Mouse (Mus musculus) ovary, adult 18-20 months (tissue): ENCODE measurements around the gene Tst.
A peak's percentile ranks its signal among the peaks of the same experiment; 100 is the strongest.

ENCODE experiments used
- DNase-seq: peaks from one replicate; pipeline ENCODE4 v3.0.0; 2022; ENCODE audit warnings: low spot score, mixed read lengths

Tst gene

GRCm38 (mm10) chr15:78429871-78430622, 24.3 kb upstream of the Tst start:
- no peak for DNase-seq

- DNase-seq: no peak
Observed at GRCm38 (mm10) chr15:78429139-78429459, 23.4 kb upstream of the Tst start.

GRCm38 (mm10) chr15:78428391-78429138, 22.9 kb upstream of the Tst start, which contains the start of gene Kctd17:
TSS of gene Kctd17 (plus strand) at chr15:78428564.
- DNase-seq: peak; percentile 69

- no peak for DNase-seq
Observed at GRCm38 (mm10) chr15:78425230-78425629, 19.5 kb upstream of the Tst start.

DNA sequence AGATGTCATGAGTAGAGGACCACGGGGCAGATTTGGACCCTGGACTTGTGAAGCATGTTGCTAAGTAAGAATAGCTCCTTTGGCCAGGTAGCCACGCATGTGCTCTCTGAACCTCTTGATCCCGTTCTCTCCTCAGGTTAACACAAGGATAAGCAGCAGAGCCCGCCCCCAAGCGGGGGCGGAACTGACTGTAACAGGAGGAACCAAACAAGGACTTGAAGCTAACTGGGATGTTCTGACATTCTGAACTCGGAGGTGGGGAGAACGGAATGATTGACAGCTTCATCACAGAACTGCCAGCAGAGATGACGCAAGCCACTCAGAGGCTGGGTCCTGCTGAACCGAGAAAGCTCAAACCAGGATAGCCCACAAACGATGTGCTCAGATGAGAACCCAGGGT, 18.8 kb upstream of the Tst start:
- DNase-seq: no peak

- DNase-seq: no peak
Observed at GRCm38 (mm10) chr15:78422046-78422956, 16.6 kb upstream of the Tst start.

DNA sequence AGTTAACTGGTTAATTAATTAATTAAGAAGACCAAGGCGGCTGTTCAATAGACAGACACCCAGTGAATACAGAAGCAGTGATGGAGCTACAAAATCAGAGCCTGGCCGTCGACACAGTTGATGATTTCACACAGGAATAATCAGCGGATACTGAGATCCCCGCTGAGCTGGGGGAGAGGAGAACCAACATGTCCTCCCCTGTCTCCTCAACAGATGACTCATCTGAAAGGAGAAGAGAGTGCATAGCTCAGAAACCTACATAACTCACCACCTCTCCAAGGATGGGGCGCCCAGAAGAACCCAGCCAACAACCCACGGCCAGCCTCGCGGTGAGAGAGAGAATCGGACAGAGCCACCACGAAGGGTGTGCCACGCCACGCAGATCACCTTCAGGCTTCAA, 14.7 kb upstream of the Tst start:
- DNase-seq: no peak

GRCm38 (mm10) chr15:78416937-78417336, 11.2 kb upstream of the Tst start:
- DNase-seq: peak; percentile 80

GRCm38 (mm10) chr15:78414157-78414556, 8.4 kb upstream of the Tst start:
- DNase-seq: no peak

DNA sequence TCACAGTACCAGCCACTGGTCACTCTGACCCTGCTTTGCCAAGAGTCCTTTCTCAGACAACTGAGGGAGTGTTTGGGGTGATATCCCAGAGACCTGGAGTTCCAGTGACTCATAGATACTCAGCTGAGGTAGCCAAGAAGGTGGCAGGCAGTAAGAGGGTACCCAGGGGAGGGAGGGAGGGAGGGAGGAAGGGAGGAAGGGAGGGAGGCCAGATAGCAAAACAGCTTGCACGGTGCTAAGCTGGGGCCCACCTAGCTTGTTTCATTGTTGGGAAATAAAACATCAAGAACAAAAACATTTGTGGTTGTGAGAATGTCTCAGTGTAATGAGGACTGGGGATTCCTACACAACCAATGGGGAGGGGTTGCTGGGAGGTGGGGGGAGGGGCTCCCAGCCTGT, 8.0 kb upstream of the Tst start:
- no peak for DNase-seq

- DNase-seq: no peak
Observed at GRCm38 (mm10) chr15:78413083-78413718, 7.5 kb upstream of the Tst start.

GRCm38 (mm10) chr15:78409570-78410052, 3.9 kb upstream of the Tst start:
- DNase-seq: no peak

DNA sequence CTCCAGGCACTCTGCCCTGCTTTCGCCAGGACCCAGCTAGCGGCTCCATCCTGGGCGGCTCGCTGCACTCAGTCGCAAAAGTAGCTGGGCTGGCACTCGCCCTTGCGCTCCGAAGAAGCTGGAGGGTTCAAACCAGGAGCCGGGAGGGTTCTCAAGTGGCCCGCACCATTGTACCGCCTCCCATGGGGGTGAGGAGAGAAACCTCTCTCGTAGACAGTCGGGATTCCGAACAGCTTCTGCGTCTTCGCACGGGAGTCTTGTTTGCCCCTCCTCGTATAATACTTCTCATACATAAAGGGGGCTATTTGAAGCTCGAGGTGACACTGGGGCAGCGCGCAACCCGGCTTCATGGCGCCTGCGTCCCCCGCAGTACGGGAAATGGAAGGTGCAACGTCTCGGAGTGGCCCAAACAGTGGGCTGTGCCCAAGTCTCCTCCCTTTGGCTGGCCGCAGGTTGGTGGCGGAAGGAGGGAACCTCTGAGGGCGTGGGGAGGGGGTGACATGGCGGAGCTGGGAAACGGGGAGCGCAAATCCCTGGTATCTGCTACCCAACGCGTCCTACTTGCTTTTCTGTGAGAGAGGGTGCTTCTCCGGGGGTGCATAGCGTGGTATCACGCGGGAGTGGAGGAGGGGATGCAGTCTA, 707 bp upstream of the Tst start, which contains the start of gene Mpst:
Mpst (plus strand) TSS at position 124 of the 642 bp plus-strand sequence.
- peak; percentile 87 for DNase-seq

DNA sequence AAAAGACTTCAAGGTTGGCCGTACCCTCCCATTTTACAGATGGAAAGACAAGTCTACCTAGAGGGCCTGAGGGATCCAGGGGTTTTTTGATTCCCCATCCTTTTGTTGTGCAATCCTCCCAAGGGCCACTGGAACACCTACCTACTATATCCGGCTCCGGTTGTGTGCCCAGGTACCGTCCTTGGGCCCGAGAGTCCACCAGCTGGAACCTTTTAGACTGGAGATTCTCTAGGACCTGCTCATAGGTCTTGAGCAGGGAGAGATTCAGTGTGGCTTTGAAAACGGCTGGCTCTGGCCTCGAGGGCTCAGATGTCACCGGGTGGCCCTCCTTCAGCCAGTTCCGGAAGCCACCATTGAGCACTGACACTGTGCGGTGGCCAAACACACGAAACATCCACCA, 609 bp downstream of the Tst start:
- no peak for DNase-seq

DNA sequence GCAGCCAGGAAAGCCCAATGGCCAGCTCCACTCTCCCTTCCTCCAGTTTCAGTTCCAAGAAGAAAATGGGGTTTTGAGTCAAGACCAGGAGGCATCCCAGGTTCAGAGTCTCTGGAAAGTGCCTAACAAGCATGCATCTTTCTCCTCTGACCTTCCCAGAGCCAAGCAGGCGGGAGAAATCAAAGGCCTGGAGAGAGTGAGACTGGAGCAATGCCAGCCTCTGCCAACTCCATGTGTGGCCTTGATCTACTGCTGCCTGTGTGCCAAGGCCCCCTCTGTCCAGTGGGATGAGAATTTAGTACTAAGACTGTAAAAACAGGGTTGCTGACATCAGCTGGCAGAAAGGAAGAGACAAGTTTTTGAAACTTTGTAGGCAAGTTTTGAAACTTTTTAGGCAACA, 1.8 kb downstream of the Tst start:
- DNase-seq: peak; percentile 89

- peak; percentile 88 for DNase-seq
Observed at GRCm38 (mm10) chr15:78403301-78403741, 2.4 kb downstream of the Tst start.

GRCm38 (mm10) chr15:78402423-78402822, 3.3 kb downstream of the Tst start:
- DNase-seq: peak; percentile 54

- peak; percentile 64 for DNase-seq
Observed at GRCm38 (mm10) chr15:78401921-78402320, 3.8 kb downstream of the Tst start.

GRCm38 (mm10) chr15:78401345-78401744, 4.4 kb downstream of the Tst start:
- DNase-seq: no peak

- no peak for DNase-seq
Observed at GRCm38 (mm10) chr15:78395478-78395962, 10.2 kb downstream of the Tst start, which contains the start of gene Tex33. TSS of gene Tex33 (minus strand) at chr15:78395912.

DNA sequence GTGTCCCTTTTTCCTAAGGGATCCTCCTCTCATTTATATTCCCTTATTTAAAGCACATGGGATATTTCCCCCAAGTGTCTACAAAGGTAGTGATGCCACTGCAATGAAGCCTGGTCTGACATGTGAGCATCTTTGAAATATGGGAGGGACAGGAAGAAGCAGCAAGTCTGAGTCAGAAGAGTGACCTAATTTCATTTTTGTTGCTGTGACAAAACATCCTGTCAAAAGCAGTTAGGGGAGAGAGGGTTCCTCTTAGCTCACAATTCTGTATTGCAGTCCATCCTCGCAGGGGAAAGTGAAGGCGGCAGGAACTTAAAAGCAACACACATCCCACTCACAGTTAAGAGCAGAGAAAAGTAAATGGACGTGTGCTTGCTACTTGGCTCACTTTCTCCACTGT, 14.9 kb downstream of the Tst start:
- no peak for DNase-seq
